Mouse (Mus musculus) kidney, postnatal 25 days (tissue): ENCODE results near the gene Tmem14c.

Experiments used
- DNase-seq, 2 experiments: peaks; one replicate each; pipeline ENCODE4 v3.0.0; 2021; ENCODE audit warnings: mixed read lengths in 2 of 2

Gene Tmem14c

GRCm38 (mm10) chr13:41008946-41009345 lies 7.1 kb upstream of the Tmem14c start:
- DNase-seq, result no peak

- DNase-seq, result peak; percentile 13 to 46
These were observed 809 bp downstream of the Tmem14c start for GRCm38 (mm10) chr13:41016797-41017405.

- no peak for DNase-seq
These were observed 1.7 kb downstream of the Tmem14c start for GRCm38 (mm10) chr13:41017832-41018231.

- no peak for DNase-seq
These were observed 2.1 kb downstream of the Tmem14c start for GRCm38 (mm10) chr13:41018236-41018635.

GRCm38 (mm10) chr13:41018756-41019591 lies 2.9 kb downstream of the Tmem14c start:
- no peak for DNase-seq

GRCm38 (mm10) chr13:41020494-41020893 lies 4.4 kb downstream of the Tmem14c start:
- DNase-seq, result no peak

- DNase-seq, result no peak
These were observed 5.5 kb downstream of the Tmem14c start for GRCm38 (mm10) chr13:41021607-41022006.

- DNase-seq, result no peak
These were observed 6.0 kb downstream of the Tmem14c start for GRCm38 (mm10) chr13:41022099-41022498.

GRCm38 (mm10) chr13:41030098-41030497 lies 14.0 kb downstream of the Tmem14c start:
- DNase-seq, result no peak

GRCm38 (mm10) chr13:41042511-41042910 lies 26.4 kb downstream of the Tmem14c start:
- DNase-seq, result no peak

GRCm38 (mm10) chr13:41045901-41046300 lies 29.8 kb downstream of the Tmem14c start:
- DNase-seq, result no peak

- no peak for DNase-seq
These were observed 31.2 kb downstream of the Tmem14c start for GRCm38 (mm10) chr13:41047280-41047679.

GRCm38 (mm10) chr13:41051965-41052364 lies 35.9 kb downstream of the Tmem14c start:
- DNase-seq, result no peak

GRCm38 (mm10) chr13:41067618-41068017 lies 51.5 kb downstream of the Tmem14c start:
- DNase-seq, result no peak

- DNase-seq, result no peak
These were observed 55.5 kb downstream of the Tmem14c start for GRCm38 (mm10) chr13:41071617-41072016.
